Mouse (Mus musculus): ENCODE measurements at regions not wholly inside any gene's neighbourhood (a gene's known extent, or its start where the extent isn't known, plus 50 kb on each side); places are given as distances from the start of the nearest gene placed in this dataset.

DNA sequence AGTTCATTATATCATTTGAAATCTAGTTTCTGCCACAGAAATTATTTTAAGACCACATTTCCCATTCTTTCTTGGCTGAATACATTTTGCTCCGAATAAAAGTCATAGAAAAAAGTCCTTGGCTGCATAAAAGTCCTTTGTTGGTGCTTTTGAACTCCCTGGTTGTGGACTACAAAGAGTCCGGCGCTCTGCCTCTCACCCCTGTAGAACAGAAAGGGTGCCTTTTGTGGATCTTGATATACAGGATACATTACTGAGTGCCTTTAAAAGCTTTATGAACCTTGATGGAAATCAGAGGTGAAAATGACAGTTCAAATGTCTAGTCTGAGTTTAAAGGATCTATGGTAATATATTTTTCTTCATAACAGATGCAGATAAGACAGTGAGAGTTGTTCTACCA lies 355.5 kb downstream of the Anxa1 start:
- DNase-seq (ENCODE audit: inconsistent ontology term) = no peak

DNA sequence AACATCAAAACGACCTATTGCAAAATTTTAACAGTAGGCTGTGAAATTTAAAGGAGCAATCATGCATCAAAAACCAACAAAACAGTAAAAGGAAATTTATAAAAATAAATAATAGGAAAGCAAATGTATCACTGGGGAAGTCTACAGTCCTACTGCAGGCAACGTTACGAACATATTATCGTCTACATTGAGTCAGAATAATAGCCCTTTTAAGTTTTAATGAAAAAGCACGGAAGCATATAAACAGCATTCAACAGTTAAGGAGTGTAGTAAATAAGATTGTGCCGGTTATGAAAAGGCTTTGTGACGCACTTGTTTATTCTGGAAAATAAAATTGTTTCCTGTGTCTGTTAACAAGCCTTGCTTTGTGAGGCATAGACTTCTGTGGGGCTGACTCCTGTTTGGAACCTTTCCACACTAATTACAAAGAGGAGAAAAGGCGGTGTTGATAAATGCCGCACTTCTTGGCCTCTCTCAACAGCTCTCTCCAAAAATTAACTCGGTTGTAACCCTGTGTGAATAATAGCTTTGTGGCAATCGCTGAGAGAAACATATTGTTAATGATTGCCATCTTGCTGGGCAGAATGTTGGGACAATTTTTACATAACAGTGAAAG lies 363.0 kb downstream of the Anxa1 start:
- DNase-seq (ENCODE audit: inconsistent ontology term) = peak; percentile 91

DNA sequence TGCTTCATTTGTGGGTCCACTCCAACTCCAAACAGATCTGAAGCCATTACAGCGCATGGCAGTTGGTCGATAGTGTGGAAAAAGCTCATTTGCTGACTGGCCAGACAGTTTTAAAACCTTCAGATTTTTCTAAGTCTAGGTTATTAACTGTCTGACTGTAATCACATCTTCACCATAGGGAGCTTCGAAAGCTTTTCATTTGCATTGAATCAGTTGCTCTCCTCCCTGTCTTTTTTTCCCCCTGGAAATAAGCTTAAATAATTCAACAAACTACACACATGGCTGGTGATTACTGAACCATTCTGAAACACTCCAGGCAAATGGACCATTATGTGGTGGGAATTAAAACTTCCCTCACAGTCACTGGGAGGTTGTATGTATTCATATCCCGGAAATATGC lies 376.6 kb downstream of the Anxa1 start:
- peak; percentile 45 for DNase-seq (ENCODE audit: inconsistent ontology term)

GRCm38 (mm10) chr19:20009801-20010441 lies 380.8 kb downstream of the Anxa1 start:
- peak; percentile 83 for DNase-seq (ENCODE audit: inconsistent ontology term)

DNA sequence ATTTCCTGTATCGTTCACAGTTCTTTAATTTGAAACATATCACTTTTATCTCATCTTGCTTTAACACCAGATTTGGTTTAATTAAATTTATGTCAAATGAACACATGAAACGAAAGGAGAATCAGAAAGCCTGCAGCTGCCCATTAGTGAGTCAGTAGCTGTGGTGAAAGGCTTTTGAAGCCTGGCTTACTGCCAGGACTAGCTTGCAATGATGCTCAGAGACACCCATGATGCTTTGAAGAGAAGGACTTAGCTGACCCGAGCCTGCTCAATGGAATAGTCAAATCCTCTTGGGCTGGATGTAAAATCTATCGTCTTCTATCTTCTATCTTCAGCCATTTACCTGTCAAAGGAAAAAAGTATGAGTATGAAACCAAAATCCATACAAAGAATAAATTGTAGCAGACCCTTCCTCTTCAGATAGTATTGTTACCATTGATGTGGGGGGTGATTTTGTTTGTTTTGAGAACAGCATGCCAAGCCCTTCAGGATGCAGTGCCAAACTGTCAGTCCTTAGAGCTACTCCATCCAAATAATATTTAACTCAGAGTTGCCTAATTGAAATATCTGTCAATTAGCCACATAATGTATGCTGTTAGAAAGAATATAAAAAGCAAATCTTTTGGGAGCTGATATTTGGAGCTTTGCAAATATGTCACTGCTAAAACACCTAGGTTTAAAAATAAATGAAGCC lies 384.7 kb downstream of the Anxa1 start:
- DNase-seq (ENCODE audit: inconsistent ontology term) = peak; percentile 84

GRCm38 (mm10) chr19:19987255-19987654 lies 403.5 kb downstream of the Anxa1 start:
- DNase-seq (ENCODE audit: inconsistent ontology term) = no peak

GRCm38 (mm10) chr19:19978816-19979215 lies 411.9 kb downstream of the Anxa1 start:
- DNase-seq (ENCODE audit: inconsistent ontology term) = no peak

DNA sequence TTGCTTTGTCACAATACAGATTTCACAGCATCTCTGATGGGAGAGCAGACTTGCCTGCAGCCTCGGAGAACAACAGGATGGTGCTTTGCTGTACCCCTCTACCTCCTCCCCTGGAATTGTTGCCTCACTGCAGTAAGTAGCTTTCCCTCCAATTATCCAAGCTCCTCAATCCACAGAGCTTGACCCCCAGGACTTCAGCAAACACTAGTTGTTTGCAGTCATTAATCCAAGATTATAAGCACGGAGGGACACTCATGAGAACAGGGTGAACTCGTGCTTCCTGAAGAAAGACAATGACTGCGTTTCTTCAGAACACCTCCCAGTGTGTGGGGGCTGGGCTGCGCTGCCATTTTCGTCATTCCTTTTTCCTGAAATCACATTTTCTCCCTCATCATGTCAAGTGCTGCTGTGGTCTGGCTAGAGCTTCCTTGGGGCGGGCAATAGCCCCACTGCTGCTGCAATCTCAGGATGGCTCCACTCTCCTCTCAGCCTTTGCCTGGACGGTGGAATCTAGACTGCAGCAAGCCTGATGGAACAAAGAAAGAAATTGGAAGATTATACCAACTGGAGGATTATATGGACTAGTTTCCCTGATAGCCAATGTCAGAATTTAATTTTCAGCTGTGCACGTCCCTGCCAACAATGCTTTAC lies 413.0 kb downstream of the Anxa1 start:
- DNase-seq (ENCODE audit: inconsistent ontology term) = peak; percentile 51

DNA sequence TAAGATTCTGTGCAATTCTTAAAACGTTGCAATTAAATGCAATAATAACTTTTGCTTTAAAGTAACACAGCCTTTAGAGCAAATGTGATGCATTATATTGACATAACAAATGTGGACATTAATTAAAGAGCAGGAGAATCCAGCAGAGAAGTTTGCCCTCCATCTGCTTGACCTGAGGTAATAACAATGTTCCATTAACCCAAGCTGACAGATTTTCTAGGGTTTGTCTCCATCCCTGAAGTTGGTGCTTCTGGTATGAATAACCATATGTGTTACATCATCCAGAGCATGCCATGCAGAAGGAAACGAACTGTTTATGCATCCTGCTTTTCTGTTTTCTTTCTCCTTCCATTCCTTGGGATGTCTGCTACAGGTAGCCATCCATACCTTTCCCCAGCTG lies 414.0 kb downstream of the Anxa1 start:
- no peak for DNase-seq (ENCODE audit: inconsistent ontology term)

DNA sequence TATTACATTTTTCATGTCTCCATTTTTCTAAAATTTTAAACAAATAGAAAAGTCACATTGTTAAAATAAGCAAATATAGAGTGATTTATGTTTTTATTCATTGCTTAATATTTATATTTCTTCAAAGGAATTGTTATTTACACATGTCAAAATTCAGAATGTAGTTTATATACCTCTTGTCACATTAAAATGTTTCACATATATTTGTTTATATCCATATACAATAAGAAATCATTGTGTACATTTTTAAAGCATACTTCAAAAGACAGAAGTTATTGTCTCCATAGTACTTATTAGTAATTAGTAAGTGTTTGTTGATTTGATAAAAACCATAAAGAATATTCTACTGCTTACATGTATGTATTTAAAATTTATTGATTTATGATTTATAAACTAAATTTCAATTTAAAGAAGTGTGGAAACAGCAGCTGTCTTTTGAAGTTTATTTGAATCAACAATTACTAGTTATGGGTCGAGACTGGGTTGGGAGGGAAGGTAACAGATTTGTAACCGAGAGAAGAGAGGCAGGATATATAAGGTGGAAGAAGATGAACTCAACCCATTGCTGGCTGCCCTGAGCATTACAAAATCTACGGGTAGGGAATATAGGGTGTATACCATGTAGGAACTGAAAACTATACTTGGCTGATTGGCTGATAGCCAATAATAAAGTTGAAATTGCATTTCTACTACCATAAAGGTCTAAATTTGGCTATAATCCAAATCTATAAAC lies 420.8 kb downstream of the Anxa1 start:
- no peak for DNase-seq (ENCODE audit: inconsistent ontology term)

DNA sequence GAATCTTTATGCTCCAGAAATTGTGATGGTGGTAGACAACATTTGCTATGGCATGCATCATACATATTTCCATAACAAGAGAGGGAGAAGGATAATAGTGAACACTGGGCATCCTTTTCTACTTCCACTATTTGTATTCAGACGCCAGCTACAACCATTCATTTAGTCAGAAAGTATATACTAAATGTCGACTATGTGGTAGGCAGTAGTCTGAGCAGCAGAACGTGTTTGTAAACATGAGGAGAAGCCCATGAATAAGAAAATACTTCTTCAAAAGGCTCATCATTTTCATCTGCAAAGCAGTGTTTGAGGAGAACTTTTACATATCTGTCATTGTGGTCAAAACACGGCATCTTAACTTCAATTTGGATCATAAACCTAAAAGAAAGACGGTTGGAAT lies 421.4 kb downstream of the Anxa1 start:
- DNase-seq (ENCODE audit: inconsistent ontology term) = no peak

DNA sequence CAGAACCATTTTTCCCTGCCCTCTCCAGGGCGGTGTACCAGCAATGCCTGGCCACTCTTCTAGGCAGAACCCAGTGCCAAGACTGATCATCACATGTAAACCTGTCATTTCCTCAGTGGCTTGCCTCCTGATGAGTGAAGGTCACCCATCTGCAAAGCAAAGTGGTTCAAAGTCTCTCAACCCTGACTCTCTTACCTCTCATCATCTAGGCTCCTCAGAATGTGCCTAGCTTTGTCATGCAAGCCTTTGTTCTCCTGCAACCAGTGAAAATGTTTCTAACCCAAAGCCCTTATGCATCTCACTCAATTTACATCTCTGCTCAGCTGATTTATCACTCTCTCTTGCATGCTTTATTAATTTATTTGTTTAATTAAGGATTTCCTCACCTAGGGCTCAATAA lies 445.5 kb downstream of the Anxa1 start:
- DNase-seq (ENCODE audit: inconsistent ontology term) = no peak

DNA sequence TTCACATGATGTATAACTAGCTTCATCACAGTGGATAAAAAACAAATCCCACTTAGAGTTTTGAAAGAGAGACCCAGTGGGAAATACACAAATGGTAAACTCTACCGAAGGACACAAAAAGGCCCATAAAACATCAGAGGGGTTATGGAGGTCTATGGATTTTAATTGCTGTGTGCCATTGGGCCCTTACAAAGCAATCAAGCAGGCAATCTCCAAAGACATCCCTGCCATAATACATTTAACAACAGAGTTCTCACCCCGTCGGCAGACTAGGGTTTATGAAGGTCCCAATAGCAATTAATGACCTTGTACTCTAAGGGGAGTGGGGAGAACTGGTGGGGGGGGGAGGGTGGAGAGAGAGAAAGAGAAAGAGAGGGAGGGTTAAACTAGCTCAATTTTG lies 448.0 kb downstream of the Anxa1 start:
- DNase-seq (ENCODE audit: inconsistent ontology term) = no peak

- DNase-seq (ENCODE audit: inconsistent ontology term) = no peak
Measured at GRCm38 (mm10) chr19:19921109-19921508, 469.6 kb downstream of the Anxa1 start.

DNA sequence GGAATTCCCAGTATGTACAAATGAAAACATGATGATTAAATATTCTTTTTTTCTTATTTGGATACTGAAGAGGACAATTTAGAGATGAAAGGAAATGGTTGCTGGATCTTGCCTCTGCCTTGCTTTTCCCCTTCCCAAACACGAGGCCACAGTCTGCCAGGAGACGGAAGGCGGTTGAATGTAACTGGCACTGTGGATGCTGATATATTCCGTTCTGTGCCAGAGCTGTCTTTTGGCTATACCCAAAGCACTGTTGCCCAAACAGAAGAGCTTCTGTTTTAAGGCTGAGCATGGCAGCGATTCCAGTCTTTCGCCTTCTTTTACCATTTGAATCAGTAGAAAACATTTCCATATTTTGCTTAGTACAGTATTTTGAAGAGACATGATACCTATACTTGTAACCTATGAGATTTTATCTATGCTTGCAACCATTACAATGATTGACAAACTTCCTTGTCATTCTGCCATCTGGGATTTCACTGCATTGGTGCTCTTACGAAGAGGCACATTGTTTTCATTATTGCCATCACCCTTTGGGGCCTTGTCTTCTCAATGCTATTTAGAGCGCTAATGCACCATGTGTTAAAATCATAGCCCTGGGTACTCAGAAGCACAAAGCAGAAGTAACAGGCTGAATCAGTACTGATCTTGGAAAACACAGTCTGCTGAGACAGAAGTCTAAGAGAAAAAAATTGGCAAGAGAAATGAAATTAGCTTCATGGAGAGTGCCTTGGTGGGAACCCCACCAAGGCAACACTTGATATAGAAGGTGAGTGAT lies 504.6 kb downstream of the Anxa1 start:
- DNase-seq (ENCODE audit: inconsistent ontology term) = no peak

- no peak for DNase-seq (ENCODE audit: inconsistent ontology term)
Measured at GRCm38 (mm10) chr19:19880895-19881294, 509.8 kb downstream of the Anxa1 start.

GRCm38 (mm10) chr19:19848152-19848551 lies 542.6 kb downstream of the Anxa1 start:
- DNase-seq (ENCODE audit: inconsistent ontology term) = no peak

GRCm38 (mm10) chr19:19807992-19808391 lies 582.8 kb downstream of the Anxa1 start:
- no peak for DNase-seq (ENCODE audit: inconsistent ontology term)

GRCm38 (mm10) chr19:19793835-19794234 lies 596.9 kb downstream of the Anxa1 start:
- DNase-seq (ENCODE audit: inconsistent ontology term) = no peak

- peak; percentile 80 for DNase-seq (ENCODE audit: inconsistent ontology term)
Measured at GRCm38 (mm10) chr19:19783507-19783906, 607.2 kb downstream of the Anxa1 start.

DNA sequence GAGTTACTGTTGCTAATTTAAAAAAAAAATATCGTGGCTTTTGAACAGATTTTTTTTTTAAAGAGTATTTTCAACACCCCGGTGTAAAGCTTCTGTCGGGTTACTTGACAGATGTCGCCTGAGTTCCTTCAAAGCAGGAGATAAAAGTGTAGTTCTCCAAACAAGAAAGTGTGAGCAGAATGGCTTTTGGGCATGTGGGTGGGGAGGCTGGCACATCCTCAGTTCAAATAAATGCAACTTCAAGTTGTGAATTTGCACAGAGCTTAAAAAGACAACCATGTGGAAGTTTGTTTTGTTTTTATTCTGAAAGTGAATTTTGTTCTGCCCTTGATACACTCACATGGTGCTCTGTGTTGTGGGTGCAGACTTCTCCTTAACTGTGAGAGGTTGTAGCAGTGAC lies 612.9 kb downstream of the Anxa1 start:
- no peak for DNase-seq (ENCODE audit: inconsistent ontology term)
